Mouse (Mus musculus) ES-E14 (cell line): ENCODE measurements around the gene Endov.

Experiments
- CHD2 ChIP-seq: IDR thresholded peaks from 2 replicates; pipeline ENCODE4 v1.6.1; 2014; ENCODE audit warnings: mild to moderate bottlenecking, low read depth, low read length, inconsistent platforms
- HCFC1 ChIP-seq: IDR thresholded peaks from 2 replicates; pipeline ENCODE4 v1.6.1; 2012; ENCODE audit warnings: low read length, inconsistent platforms, borderline replicate concordance; ENCODE audit not compliant: insufficient read depth
- ZC3H11A ChIP-seq: IDR thresholded peaks from 2 replicates; pipeline ENCODE4 v1.6.1; 2012; ENCODE audit warnings: low read depth, mild to moderate bottlenecking, inconsistent platforms, low read length, borderline replicate concordance
- ZNF384 ChIP-seq: IDR thresholded peaks from 2 replicates; pipeline ENCODE4 v1.6.1; 2012; ENCODE audit warnings: low read depth, low read length, inconsistent platforms

DNA sequence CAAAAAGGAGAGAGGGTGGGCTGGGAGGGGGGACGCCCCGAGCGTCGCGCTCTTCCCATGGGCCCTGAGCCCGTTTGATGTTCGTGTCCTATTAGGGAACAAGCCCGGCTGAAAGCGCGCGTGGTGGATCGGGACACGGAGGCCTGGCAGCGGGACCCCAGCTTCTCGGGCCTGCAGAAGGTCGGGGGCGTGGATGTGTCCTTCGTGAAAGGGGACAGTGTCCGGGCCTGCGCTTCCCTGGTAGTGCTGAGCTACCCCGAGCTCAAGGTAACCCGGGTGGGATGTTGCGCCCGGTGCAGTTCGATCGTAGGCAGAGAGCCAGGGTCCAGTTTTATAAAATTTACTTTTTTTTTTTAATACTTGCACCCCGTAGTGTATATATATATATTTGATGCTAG, 542 bp downstream of the Endov start:
- TF ChIP-seq CHD2 (no peak), ZNF384 (no peak), ZC3H11A (no peak), HCFC1 (no peak)
